Mouse (Mus musculus) liver, postnatal 0 days (tissue): ENCODE results near the gene Fam120b.

ENCODE experiments used
- CTCF ChIP-seq: sonication (generic); IDR thresholded peaks from 2 replicates; pipeline ENCODE4 v1.5.1; 2016; ENCODE audit warnings: antibody characterized with exemption, low read depth
- EP300 ChIP-seq: IDR thresholded peaks from 2 replicates; pipeline ENCODE4 v1.6.1; 2016; ENCODE audit warnings: antibody characterized with exemption, low read depth, mild to moderate bottlenecking

GRCm38 (mm10) chr17:15440067-15440462 lies 44.1 kb downstream of the Fam120b start:
- TF ChIP-seq EP300 = no peak
- TF ChIP-seq CTCF = no peak
